Mouse (Mus musculus): Measurements from ENCODE around the gene 4930438A08Rik. TPM values are rescaled to one million over a fixed set of nuclear protein-coding genes. Genes with fewer than 3 reads are reported as not detected.

Gene 4930438A08Rik
- total and polyA plus RNA-seq, 3 experiments, result not detected

DNA sequence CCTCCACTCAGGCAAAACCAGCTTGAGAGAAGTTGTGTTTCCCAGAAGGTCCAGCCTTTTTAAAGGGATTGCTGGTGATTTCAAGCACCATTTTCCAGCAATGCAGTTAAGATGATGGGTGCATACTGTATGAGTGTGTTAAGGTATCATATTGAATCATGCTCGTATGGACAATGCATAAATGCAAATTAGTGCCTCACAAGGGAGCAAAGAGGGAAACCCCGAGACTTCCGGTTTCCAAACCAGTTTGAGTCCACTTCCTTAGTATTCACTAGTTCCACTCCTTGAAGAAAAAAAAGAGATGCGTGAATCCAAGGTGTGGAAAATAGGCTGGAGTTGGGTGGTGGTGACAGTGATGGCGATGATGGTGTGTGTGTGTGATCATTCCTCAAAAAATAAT, 7.9 kb downstream of the 4930438A08Rik start:
- TF ChIP-seq POLR2A (IDR thresholded peaks at IDR 0.05; ENCODE audit: insufficient read depth, low read depth, low read length) (no peak), CTCF (IDR thresholded peaks at IDR 0.05) (no peak), EP300 (IDR thresholded peaks at IDR 0.05; ENCODE audit: insufficient read depth, low read depth, low read length) (no peak)
- intact Hi-C loops (cut with DNase I), result no loop called here
- H3K27me3 ChIP-seq (ENCODE audit: control insufficient read depth, insufficient read depth, low read length), result no peaks in the 10 kb centered on the region
- H3K36me3 ChIP-seq (ENCODE audit: control insufficient read depth, insufficient read depth, low read length), result no peaks in the 10 kb centered on the region
- no peaks in the 10 kb centered on the region for H3K79me2 ChIP-seq (replicated peaks; ENCODE audit: control insufficient read depth, insufficient read depth, low read length)
- no peak overlapping the region for H3K4me3 ChIP-seq
- H3K9ac ChIP-seq (ENCODE audit: low read depth, low read length), result no peak overlapping the region
- no peak overlapping the region for H3K27ac ChIP-seq
- no peak for DNase-seq
- WGBS, result 63% methylated on average over 5 of the region's 5 CpGs
- no peaks in the 10 kb centered on the region for H3K4me1 ChIP-seq (ENCODE audit: control insufficient read depth, insufficient read depth, low read length)

DNA sequence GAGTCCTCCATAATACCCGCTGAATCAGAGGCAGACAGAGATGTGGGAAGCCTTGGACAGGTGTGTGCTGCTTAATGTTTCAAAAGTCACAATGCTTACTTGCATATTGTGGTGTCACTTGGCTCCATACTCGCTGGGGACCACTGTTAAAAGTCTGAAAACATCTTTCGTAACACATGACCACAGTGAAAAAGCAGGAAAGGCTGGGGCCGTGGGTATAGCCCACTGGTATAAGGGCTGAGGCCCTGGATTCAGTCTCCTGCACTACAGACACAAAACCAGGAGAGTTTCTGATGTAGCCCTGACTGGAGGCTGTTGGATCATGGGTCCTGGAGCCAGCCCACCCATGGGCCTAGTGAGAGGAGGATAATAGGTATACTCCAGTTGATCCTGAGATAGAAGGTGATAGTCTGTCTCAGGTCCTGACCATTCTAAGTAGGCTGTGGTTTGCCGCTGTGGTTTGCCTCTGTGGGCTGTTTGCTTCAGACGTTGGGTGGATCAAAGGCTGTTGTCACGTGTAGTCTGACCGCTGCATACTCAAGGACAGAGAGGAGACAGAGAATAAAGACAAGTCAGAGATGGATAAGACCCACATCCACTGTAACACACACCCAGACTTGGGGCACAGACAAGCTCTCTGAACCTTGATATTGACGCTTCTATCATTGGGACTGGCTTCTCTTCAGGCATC, 15.5 kb downstream of the 4930438A08Rik start:
- H3K36me3 ChIP-seq (ENCODE audit: control insufficient read depth, insufficient read depth, low read length), result no peaks in the 10 kb centered on the region
- whole genome bisulfite sequencing, result 65% methylated on average over 9 of the region's 9 CpGs
- no peaks in the 10 kb centered on the region for H3K4me1 ChIP-seq (ENCODE audit: control insufficient read depth, insufficient read depth, low read length)
- H3K4me3 ChIP-seq, result no peak overlapping the region
- H3K27ac ChIP-seq, result no peak overlapping the region
- no peak for DNase-seq
- H3K79me2 ChIP-seq (replicated peaks; ENCODE audit: control insufficient read depth, insufficient read depth, low read length), result no peaks in the 10 kb centered on the region
- intact Hi-C loops (cut with DNase I), result no loop called here
- no peak overlapping the region for H3K9ac ChIP-seq (ENCODE audit: low read depth, low read length)
- H3K27me3 ChIP-seq (ENCODE audit: control insufficient read depth, insufficient read depth, low read length), result no peaks in the 10 kb centered on the region
- TF ChIP-seq POLR2A (IDR thresholded peaks at IDR 0.05; ENCODE audit: insufficient read depth, low read depth, low read length) (no peak), CTCF (IDR thresholded peaks at IDR 0.05) (no peak), EP300 (IDR thresholded peaks at IDR 0.05; ENCODE audit: insufficient read depth, low read depth, low read length) (no peak)

DNA sequence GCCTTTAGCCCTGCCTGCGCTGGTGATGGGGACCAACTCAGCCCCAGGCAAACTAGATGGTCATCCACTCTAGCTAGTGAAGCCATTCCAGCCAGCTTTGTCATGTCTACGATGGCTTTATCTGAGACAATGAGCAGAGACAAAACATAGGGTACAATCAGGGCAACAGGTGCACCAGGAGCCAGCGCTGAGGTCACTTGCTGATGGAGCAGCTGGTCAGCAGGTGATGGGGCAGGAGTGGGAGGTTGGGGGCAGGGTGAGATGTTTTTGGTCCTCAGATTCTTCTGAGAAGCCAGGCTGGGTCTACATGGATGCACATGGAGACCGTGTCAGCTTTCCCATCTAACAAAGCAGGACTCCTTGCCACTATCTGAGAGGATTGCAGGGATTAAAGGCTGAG, 16.2 kb downstream of the 4930438A08Rik start:
- Histone ChIP-seq H3K9ac (ENCODE audit: low read depth, low read length) (no peak overlapping the region), H3K27ac (no peak overlapping the region), H3K4me1 (ENCODE audit: control insufficient read depth, insufficient read depth, low read length) (no peaks in the 10 kb centered on the region), H3K79me2 (replicated peaks; ENCODE audit: control insufficient read depth, insufficient read depth, low read length) (no peaks in the 10 kb centered on the region), H3K4me3 (no peak overlapping the region), H3K36me3 (ENCODE audit: control insufficient read depth, insufficient read depth, low read length) (no peaks in the 10 kb centered on the region), H3K27me3 (ENCODE audit: control insufficient read depth, insufficient read depth, low read length) (no peaks in the 10 kb centered on the region)
- DNase-seq, result no peak
- intact Hi-C loops (cut with DNase I), result no loop called here
- 71% methylated on average over 4 of the region's 4 CpGs for WGBS
- TF ChIP-seq CTCF (IDR thresholded peaks at IDR 0.05) (no peak), POLR2A (IDR thresholded peaks at IDR 0.05; ENCODE audit: insufficient read depth, low read depth, low read length) (no peak), EP300 (IDR thresholded peaks at IDR 0.05; ENCODE audit: insufficient read depth, low read depth, low read length) (no peak)

DNA sequence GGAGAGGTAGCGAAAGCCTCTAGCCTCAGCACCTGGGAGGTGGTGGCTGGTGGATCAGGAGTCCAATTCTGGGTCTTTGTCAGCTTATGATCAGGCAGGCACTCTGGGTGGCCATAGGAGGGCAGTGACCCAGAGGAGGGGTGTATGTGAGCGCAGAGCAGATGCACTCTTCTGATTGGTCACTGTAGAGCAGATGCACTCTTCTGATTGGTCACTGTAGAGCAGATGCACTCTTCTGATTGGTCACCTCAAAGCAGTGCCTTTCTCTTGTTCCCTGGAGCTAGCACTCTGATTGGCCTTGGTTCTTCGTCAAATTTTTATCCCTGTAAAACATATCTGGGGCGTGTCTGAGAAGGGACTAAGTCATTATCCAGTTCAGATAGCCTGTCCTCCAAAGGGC, 18.2 kb downstream of the 4930438A08Rik start:
- no peak overlapping the region for H3K27ac ChIP-seq
- intact Hi-C loops (cut with DNase I), result no loop called here

DNA sequence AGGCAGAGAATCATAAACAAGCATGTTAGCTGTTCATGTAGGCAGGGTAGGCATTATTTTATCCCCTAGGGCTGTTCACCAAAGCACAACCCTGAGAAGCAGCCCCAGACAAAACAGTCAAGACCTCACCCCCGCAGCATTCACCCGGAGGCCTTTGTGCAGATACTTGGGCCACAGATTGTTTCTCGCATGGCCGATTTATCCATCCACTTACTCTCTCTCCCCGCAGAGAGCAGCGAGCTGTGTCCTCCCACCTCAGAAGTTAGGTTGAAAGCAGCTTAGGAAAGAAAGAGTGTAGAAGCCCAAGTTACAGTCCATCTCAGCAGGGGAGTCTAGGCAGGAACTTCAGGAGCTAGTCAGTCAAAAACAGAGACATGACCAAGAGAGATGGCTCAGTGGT, 22.8 kb downstream of the 4930438A08Rik start:
- no peaks in the 10 kb centered on the region for H3K36me3 ChIP-seq (ENCODE audit: control insufficient read depth, insufficient read depth, low read length)
- no peaks in the 10 kb centered on the region for H3K27me3 ChIP-seq (ENCODE audit: control insufficient read depth, insufficient read depth, low read length)
- intact Hi-C loops (cut with DNase I), result no loop called here
- no peak overlapping the region for H3K27ac ChIP-seq
- no peak for DNase-seq
- H3K4me1 ChIP-seq (ENCODE audit: control insufficient read depth, insufficient read depth, low read length), result peaks cover 1% of the 10 kb centered on the region; the same call in 1 of the 2 replicates
- WGBS, result 83% methylated on average over 6 of the region's 6 CpGs
- H3K9ac ChIP-seq (ENCODE audit: low read depth, low read length), result no peak overlapping the region
- no peak overlapping the region for H3K4me3 ChIP-seq
- H3K79me2 ChIP-seq (replicated peaks; ENCODE audit: control insufficient read depth, insufficient read depth, low read length), result no peaks in the 10 kb centered on the region
- TF ChIP-seq EP300 (IDR thresholded peaks at IDR 0.05; ENCODE audit: insufficient read depth, low read depth, low read length) (no peak), POLR2A (IDR thresholded peaks at IDR 0.05; ENCODE audit: insufficient read depth, low read depth, low read length) (no peak), CTCF (IDR thresholded peaks at IDR 0.05) (no peak)

More for the DNA sequence above, 18.2 kb downstream of the 4930438A08Rik start:
- no peak overlapping the region for H3K9ac ChIP-seq (ENCODE audit: low read depth, low read length)
- no peaks in the 10 kb centered on the region for H3K36me3 ChIP-seq (ENCODE audit: control insufficient read depth, insufficient read depth, low read length)
- DNase-seq, result no peak
- 53% methylated on average over 4 of the region's 4 CpGs for WGBS
- no peak for TF ChIP-seq EP300 (IDR thresholded peaks at IDR 0.05; ENCODE audit: insufficient read depth, low read depth, low read length)
- TF ChIP-seq POLR2A (IDR thresholded peaks at IDR 0.05; ENCODE audit: insufficient read depth, low read depth, low read length), result no peak
- TF ChIP-seq CTCF (IDR thresholded peaks at IDR 0.05), result no peak
- H3K4me1 ChIP-seq (ENCODE audit: control insufficient read depth, insufficient read depth, low read length), result no peaks in the 10 kb centered on the region
- no peak overlapping the region for H3K4me3 ChIP-seq
- no peaks in the 10 kb centered on the region for H3K79me2 ChIP-seq (replicated peaks; ENCODE audit: control insufficient read depth, insufficient read depth, low read length)
- no peaks in the 10 kb centered on the region for H3K27me3 ChIP-seq (ENCODE audit: control insufficient read depth, insufficient read depth, low read length)

DNA sequence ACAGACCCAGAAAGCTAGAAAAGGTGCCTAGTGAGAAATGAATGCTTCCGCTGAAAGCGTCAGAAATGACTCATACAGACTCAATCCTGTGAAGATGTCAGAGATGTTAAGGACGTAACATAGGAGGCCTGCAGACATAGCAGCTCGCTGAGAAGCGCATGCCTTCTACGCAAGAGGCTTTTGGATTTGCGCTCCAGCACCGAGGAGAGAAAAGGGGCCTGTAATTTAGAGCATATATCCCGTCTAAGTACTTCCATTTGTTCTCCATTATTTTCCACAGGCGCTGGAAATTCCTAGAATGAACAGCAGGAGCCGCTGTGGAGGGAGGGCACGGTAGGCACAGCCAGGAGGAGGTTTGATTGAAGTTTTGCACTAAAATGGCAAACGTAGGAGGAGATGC, 26.5 kb downstream of the 4930438A08Rik start:
- H3K36me3 ChIP-seq (ENCODE audit: control insufficient read depth, insufficient read depth, low read length), result no peaks in the 10 kb centered on the region
- peaks cover 3% of the 10 kb centered on the region; the same call in 1 of the 2 replicates for H3K4me1 ChIP-seq (ENCODE audit: control insufficient read depth, insufficient read depth, low read length)
- no peaks in the 10 kb centered on the region for H3K27me3 ChIP-seq (ENCODE audit: control insufficient read depth, insufficient read depth, low read length)
- H3K4me3 ChIP-seq, result peak overlapping the region; percentile 43
- peak; percentile 68 to 79 for DNase-seq
- intact Hi-C loops (cut with DNase I), result loop anchor here (1.0 to 10.0 kb wide), 6 partner anchors 102 to 336 kb away; partner anchors contain the start of gene Cnot8
- no peaks in the 10 kb centered on the region for H3K79me2 ChIP-seq (replicated peaks; ENCODE audit: control insufficient read depth, insufficient read depth, low read length)
- TF ChIP-seq CTCF (IDR thresholded peaks at IDR 0.05) (peak; percentile 71), POLR2A (IDR thresholded peaks at IDR 0.05; ENCODE audit: insufficient read depth, low read depth, low read length) (no peak)
- H3K9ac ChIP-seq (ENCODE audit: low read depth, low read length), result no peak overlapping the region
- H3K27ac ChIP-seq, result peak overlapping the region; percentile 85; the same call in 1 of the 2 replicates
- WGBS, result 15% methylated on average over 13 of the region's 13 CpGs
